Mouse (Mus musculus) cerebellum, adult 2 months (tissue): ENCODE results near the gene Nrg3. TPM values are rescaled to one million over a fixed set of nuclear protein-coding genes. Genes with fewer than 3 reads are reported as not detected.

Experiments
- DNase-seq, 2 experiments: peaks; one replicate each; pipeline ENCODE4 v3.0.0; 2021
- H3K27ac ChIP-seq: fragments of 200-500 bp; 2 replicates; pipeline ENCODE4 v1.5.1; 2012; ENCODE audit warnings: low read length, control low read depth, inconsistent platforms; ENCODE audit not compliant: insufficient read depth
- H3K27me3 ChIP-seq: fragments of 200-500 bp; 2 replicates; pipeline ENCODE4 v1.6.1; 2012; ENCODE audit warnings: inconsistent platforms, mild to moderate bottlenecking, low read length, moderate library complexity; ENCODE audit not compliant: control insufficient read depth, insufficient read depth
- H3K4me1 ChIP-seq: fragments of 200-500 bp; 2 replicates; pipeline ENCODE4 v1.6.1; 2011; ENCODE audit warnings: low read length; ENCODE audit not compliant: control insufficient read depth, insufficient read depth
- H3K4me3 ChIP-seq: fragments of 200-500 bp; replicated peaks from 2 replicates; pipeline ENCODE3; 2011; ENCODE audit warnings: mild to moderate bottlenecking, low read depth, low read length, control low read depth; ENCODE audit not compliant: insufficient read depth
- CTCF ChIP-seq: fragments of 200-500 bp; IDR thresholded peaks from 2 replicates; pipeline ENCODE4 v1.5.1; 2011; ENCODE audit warnings: low read depth, mild to moderate bottlenecking, control low read depth, low read length, moderate library complexity, borderline replicate concordance; ENCODE audit not compliant: insufficient read depth
- POLR2A ChIP-seq: fragments of 200-500 bp; IDR thresholded peaks from 2 replicates; pipeline ENCODE4 v1.6.1; 2011; ENCODE audit warnings: low read length, control low read depth, borderline replicate concordance; ENCODE audit not compliant: insufficient read depth
- WGBS: fragments of 180-500 bp; shearing (Covaris S2); methylation state at CpG from one replicate; pipeline ENCODE4 v1.1.7; 2018; 5-methylcytosine and 5-hydroxymethylcytosine counted together
- polyA plus RNA-seq: library from polyadenylated mRNA; depleted of rRNA; stranded (reverse); fragments of >200 nt; gene quantifications from 2 replicates; pipeline ENCODE4 v1.2.3, GENCODE M21; 2012

Gene Nrg3
- polyA plus RNA-seq, 1 experiment = 14.6 TPM

DNA sequence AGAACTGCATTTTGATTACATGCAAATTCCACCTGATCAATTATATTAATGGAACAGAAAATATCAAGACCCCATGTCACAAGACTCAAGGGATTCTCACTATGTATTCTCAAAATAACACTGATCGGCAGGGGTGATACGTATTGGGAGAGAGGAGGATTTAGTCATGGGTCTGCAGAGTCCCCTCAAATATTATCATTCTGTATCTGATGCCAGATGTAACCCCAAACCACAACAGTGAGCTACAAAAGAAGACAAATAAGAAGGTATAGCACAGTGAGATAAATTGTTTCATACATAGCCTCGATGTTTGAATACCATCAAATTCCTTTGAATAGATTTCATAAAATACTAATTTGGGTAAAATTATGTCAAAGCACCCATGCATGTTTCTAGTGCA is 842.8 kb downstream of the Nrg3 start:
- 93% methylated on average over 3 of the region's 3 CpGs for WGBS
- TF ChIP-seq CTCF (no peak), POLR2A (no peak)

DNA sequence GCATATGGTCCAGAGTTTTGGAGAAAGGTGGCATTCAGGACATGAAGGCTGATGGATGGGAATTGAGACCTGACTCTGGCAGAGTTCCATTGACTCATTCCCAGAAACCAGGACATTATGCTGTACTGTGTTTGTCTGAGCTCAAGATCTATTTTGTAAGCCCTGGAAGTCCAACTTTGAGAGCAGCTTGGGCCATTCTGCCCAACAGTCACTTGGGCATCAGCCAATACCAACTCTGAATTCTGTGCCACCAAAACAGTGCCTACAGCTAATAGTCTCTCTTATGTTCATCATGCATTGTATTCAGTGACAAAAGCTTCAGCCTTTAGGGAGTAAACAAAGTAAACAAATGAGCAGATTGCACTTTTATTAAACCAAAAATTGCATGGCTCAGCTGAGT is 843.2 kb downstream of the Nrg3 start:
- DNase-seq = peak; percentile 18 to 66
- H3K27me3 ChIP-seq = no peaks in the 10 kb centered on the region
- no peak overlapping the region for H3K27ac ChIP-seq
- H3K4me3 ChIP-seq = no peak overlapping the region
- no peak for TF ChIP-seq CTCF
- no peak for TF ChIP-seq POLR2A
- 0 out of 2 replicates have a peak, but pooled peaks cover 2% of the 10 kb centered on the region for H3K4me1 ChIP-seq

More for the DNA sequence above, 842.8 kb downstream of the Nrg3 start:
- no peak for DNase-seq
- Histone ChIP-seq H3K27me3 (no peaks in the 10 kb centered on the region), H3K27ac (no peak overlapping the region), H3K4me1 (0 out of 2 replicates have a peak, but pooled peaks cover 2% of the 10 kb centered on the region), H3K4me3 (no peak overlapping the region)

DNA sequence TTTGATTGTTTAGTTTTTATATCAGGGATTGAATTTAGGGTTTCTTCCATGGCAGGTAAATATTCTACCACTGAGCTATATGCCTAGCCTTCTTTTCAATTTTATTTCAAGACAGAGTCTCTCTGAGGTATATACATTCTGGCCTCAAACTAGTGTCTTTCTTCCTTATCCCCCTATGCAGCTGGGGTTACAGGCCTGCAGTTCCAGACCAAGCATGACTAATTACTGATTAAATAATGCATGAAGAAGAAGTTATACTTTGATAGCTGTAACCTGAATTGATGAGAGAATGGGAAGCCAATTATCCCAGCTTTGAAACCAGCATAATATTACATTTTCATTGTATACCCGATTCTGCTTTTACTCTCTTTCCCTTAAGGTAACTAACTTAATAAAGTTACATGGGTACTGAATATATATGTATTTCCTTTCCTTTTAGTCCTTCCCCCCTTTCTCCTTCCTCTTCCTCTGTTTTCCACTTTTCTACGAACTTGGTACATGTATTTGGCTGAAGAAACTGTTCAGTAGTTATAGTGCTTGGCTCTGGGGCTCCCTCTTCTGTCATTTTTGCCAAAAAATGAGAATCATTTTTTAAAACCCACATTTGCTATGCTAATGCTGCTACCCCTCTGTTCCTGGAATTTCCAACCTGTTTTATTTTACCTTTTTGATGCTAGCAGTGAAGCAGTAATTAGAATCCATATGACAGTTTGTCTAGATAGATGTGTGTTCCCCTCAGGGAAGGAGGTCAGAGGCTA is 843.8 kb downstream of the Nrg3 start:
- H3K4me3 ChIP-seq = no peak overlapping the region
- H3K27me3 ChIP-seq = no peaks in the 10 kb centered on the region
- TF ChIP-seq POLR2A (no peak), CTCF (no peak)
- 0 out of 2 replicates have a peak, but pooled peaks cover 2% of the 10 kb centered on the region for H3K4me1 ChIP-seq
- H3K27ac ChIP-seq = no peak overlapping the region
- WGBS = 71% methylated on average over 2 of the region's 2 CpGs
- no peak for DNase-seq

DNA sequence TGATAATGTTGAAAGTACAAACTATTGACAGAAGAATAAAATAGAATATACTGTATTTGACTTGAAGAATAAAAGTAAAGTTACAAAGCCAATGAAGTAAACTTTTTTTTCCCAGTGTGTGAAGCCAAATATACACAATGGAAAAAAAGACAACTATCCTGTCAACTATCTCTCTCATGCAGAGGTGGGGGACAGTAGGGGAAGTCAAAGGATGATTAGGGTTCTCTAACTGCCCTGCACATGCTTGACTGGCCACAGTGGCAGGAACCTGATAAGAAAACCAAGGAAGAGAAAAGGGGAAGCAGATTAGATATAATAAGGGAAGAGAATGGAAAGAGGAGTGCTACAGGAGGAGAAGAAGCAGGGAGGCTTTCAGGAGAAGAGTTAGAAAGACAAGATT is 855.9 kb downstream of the Nrg3 start:
- DNase-seq = no peak
- no peaks in the 10 kb centered on the region for H3K27me3 ChIP-seq
- TF ChIP-seq POLR2A = no peak
- no peak for TF ChIP-seq CTCF
- no peak overlapping the region for H3K4me3 ChIP-seq
- no peaks in the 10 kb centered on the region for H3K4me1 ChIP-seq
- H3K27ac ChIP-seq = no peak overlapping the region

DNA sequence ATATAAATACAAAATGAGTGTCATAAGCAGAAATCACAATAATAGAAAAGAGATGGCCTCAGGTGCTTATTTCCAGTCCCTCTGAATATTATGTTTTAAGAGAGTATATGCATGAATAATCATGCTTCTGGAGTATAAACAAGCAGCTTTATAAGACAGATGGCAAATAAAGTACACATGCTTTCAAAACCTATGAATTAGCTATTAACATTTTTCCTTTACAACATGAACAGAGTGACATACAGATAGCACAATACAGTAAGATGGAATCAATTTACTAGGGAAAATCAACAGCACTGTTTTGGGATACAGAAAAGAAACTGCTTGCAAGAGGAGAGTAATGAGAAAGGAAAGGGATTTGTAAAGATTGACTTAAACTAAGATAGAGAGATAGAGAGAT is 875.2 kb downstream of the Nrg3 start:
- H3K27me3 ChIP-seq = no peaks in the 10 kb centered on the region
- TF ChIP-seq CTCF (no peak), POLR2A (no peak)
- H3K4me1 ChIP-seq = no peaks in the 10 kb centered on the region
- H3K4me3 ChIP-seq = no peak overlapping the region
- no peak for DNase-seq
- no peak overlapping the region for H3K27ac ChIP-seq

DNA sequence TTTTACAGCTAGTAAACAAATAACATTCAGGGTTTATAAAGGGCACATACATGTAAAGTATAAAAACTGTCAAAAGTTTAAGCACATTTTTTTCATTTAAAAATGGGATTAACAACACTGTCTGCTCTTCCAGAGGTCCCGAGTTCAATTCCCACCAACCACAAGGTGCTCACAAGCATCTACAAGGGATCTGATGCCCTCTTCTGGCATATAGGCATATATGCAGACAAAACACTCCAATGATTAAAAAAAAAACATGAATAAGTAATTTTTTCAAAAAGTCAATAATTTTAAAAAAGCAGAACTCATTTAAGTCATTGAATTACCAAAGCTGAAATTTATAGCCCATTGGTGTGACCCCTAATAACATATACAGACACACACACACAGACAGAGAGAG is 878.6 kb downstream of the Nrg3 start:
- Histone ChIP-seq H3K27ac (no peak overlapping the region), H3K4me1 (no peaks in the 10 kb centered on the region), H3K27me3 (no peaks in the 10 kb centered on the region), H3K4me3 (no peak overlapping the region)
- TF ChIP-seq CTCF (no peak), POLR2A (no peak)
- DNase-seq = no peak
- 85% methylated on average over 1 of the region's 1 CpGs for WGBS

DNA sequence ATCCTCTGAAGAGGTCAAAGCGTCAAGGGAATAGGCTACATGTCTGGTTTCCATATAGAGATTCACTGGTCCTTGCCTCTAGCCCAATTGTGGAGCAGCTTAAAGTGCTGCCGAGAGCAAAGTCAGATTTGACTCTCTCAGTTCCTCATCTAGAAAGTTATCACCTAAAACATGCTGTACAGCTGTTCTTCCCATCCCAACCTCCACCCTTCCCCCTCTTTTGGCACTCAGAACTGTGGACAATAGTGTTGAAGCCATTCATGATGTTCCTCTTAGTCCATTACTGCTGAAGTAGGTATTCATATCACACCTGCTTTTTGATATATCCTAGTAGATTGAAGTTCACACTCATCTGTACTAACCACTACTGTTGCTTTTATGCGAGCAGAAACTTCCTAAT is 896.1 kb downstream of the Nrg3 start:
- Histone ChIP-seq H3K27me3 (no peaks in the 10 kb centered on the region), H3K4me1 (no peaks in the 10 kb centered on the region), H3K4me3 (no peak overlapping the region), H3K27ac (no peak overlapping the region)
- WGBS = 94% methylated on average over 3 of the region's 3 CpGs
- TF ChIP-seq CTCF = no peak
- TF ChIP-seq POLR2A = no peak
- DNase-seq = no peak

DNA sequence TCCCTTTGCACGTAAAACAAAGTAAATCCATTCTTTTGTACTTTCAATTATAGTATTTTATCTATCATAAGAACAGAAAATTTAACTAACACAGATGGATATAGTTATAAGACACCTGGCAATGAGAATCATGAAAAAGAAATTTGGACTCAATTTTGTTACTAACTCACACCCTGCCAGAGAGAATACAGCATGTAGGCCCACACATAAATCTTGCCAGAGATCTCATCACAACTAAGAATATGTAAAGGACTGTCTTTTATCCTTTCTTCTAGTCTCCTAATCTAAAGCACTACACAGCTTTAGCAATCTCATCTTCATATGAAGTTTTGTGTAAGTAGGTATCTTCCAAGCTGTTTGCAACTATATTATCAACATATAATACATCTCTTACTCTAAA is 904.7 kb downstream of the Nrg3 start:
- no peak for TF ChIP-seq POLR2A
- no peak for TF ChIP-seq CTCF
- Histone ChIP-seq H3K4me3 (no peak overlapping the region), H3K27me3 (no peaks in the 10 kb centered on the region), H3K27ac (no peak overlapping the region), H3K4me1 (no peaks in the 10 kb centered on the region)
- DNase-seq = no peak
- WGBS = 93% methylated on average over 1 of the region's 1 CpGs
